Mouse (Mus musculus): ENCODE measurements around the gene Sorcs3.

DNA sequence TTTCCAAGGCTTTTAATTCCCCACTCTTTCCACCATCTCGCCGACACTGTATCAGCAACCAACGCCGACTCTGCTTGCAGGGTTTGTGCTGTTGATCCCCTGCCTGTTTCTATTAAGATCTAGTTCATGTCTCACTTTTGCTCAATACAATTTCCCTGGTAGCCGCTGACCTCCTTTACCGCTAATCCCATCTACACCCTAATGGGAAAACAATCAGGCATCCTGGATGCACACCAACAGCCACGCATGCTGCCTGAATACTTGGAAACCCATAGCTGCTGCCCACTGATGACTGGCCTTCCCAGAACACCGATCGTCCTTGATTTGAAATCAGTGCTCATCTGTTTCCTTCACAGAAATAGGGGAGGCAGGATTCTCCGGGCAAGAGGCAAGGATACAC, 525.9 kb downstream of the Sorcs3 start:
- TF ChIP-seq CTCF (conservative IDR thresholded peaks at IDR 0.05; ENCODE audit: low read length) (no peak), POU5F1 (IDR thresholded peaks at IDR 0.05; ENCODE audit: borderline replicate concordance, low read length) (no peak), NANOG (IDR thresholded peaks at IDR 0.05; ENCODE audit: borderline replicate concordance, low read length) (no peak)
